Mouse (Mus musculus) brain, embryonic 14.5 days (tissue): ENCODE results near the gene Serpinb1a. TPM values are rescaled to one million over a fixed set of nuclear protein-coding genes. Genes with fewer than 3 reads are reported as not detected.

Experiments used
- DNase-seq: peaks from one replicate; pipeline ENCODE4 v3.0.0-alpha.2; 2011; ENCODE audit warnings: low read depth
- CTCF ChIP-seq: fragments of 200-500 bp; IDR thresholded peaks from 2 replicates; pipeline ENCODE4 v1.5.1; 2012; ENCODE audit warnings: inconsistent platforms, mild to moderate bottlenecking, moderate library complexity, borderline replicate concordance; ENCODE audit not compliant: insufficient read depth, insufficient read length; ENCODE audit errors: extremely low read depth
- POLR2A ChIP-seq: fragments of 200-500 bp; IDR thresholded peaks from 2 replicates; pipeline ENCODE4 v1.6.1; 2012; ENCODE audit warnings: mild to moderate bottlenecking, inconsistent platforms, borderline replicate concordance; ENCODE audit not compliant: poor library complexity, insufficient read depth, insufficient read length, severe bottlenecking; ENCODE audit errors: extremely low read depth
- polyA plus RNA-seq: library from polyadenylated mRNA; depleted of rRNA; stranded (reverse); fragments of >200 nt; gene quantifications from 2 replicates; pipeline ENCODE4 v1.2.3, GENCODE M21; 2012

The Serpinb1a gene
- polyA plus RNA-seq, 1 experiment, result 1.4 TPM

DNA sequence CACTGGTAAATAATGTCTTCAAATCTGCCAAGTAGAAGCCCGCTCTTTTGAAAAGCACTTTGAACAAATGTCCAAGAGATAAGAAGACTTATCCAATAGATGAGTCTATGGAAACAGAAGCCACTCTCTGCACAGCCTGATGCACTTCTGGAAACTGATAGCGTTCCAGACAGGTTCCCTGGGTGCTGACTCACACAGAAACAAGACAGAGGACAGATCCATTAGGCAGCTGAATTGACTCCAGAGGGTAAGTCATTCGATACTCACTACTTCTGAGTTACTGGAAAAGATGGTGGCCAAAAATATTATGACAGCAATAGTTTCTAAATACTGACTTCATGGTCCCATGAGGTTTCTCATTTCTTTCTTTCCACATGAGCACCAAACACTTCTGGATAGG, 9.8 kb upstream of the Serpinb1a start:
- TF ChIP-seq POLR2A, result no peak
- TF ChIP-seq CTCF, result no peak
- no peak for DNase-seq

DNA sequence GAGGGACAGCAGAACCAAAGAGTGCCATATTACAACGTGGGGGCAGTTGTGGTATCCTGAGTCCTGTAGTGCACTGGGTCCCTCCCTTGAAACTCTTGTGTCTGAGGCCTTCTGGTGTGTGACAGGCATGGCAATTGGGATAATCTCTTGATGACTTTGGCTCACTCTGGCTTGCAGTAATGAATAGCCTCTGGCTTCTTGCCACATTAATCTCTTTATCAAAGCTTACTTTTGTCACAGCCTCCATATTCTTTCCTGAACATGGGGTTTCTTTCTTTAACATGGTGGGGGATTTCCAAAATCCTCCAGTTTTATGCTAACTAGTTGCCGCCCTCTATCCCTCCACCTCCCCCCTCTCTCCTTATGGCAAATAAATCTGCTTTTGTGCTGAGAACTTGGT, 2.1 kb upstream of the Serpinb1a start:
- TF ChIP-seq CTCF (no peak), POLR2A (no peak)

DNA sequence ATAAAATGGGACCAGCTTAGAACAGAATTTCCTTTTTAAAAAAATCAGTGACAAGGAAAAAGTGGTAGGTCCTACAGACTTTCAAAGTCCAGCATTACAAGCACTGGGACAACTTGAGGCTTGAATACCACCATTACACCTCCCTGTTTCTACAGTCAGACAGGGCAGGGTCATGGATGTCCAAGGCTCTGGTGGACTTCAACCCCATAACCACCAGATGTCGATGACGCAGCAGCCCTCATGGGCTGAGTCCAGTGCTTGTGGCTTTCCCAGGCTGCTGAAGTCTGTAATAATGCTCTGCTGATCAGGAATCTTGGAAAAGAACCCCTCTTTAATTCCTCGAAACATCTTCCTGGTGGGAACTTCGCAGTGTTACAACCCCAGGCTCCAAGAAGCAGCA, 1.6 kb upstream of the Serpinb1a start:
- no peak for DNase-seq
- TF ChIP-seq CTCF (no peak), POLR2A (no peak)

More for the DNA sequence above, 2.1 kb upstream of the Serpinb1a start:
- DNase-seq, result peak; percentile 80

DNA sequence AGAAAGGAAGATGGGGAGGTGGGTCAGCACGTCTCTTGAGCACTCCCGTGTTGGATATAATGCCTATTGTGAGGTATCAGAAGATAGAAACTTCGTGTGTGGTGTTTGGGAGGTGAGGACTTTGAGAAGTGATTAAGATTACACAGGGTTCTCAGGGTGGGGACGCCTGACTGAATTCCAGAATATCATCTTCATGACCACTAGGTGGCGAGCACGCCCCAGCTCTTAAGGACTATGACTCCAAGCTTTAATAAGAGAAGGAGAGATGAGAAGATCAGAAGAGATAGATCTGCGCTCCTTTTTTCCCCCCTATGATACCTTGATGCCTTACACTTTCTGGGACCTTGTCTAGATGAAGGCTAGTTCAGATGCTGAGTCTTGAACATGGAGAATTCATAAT, 982 bp upstream of the Serpinb1a start:
- TF ChIP-seq CTCF (peak; percentile 77; the same call in 1 of the 2 replicates), POLR2A (no peak)
- DNase-seq, result peak; percentile 75

DNA sequence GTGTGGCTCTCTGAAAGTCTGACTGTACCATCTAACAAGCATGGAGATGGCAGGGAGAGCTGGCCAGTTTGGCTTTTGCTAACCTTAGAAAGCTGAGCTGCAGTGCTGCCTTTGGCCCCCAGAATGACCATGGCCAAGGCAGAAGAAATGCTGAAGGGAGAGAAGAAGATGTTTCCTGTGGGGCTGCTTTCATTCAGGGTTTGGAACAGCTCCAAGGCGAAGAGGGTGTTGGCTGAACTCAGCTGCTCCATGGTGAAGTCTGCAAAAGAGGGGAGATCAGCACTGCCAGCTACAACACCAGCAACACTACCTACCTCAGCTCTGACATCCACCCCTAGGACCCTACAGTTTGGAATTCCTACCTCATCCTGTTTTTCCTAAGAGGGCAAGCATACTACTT, 829 bp downstream of the Serpinb1a start:
- TF ChIP-seq POLR2A (no peak), CTCF (no peak)
- no peak for DNase-seq

DNA sequence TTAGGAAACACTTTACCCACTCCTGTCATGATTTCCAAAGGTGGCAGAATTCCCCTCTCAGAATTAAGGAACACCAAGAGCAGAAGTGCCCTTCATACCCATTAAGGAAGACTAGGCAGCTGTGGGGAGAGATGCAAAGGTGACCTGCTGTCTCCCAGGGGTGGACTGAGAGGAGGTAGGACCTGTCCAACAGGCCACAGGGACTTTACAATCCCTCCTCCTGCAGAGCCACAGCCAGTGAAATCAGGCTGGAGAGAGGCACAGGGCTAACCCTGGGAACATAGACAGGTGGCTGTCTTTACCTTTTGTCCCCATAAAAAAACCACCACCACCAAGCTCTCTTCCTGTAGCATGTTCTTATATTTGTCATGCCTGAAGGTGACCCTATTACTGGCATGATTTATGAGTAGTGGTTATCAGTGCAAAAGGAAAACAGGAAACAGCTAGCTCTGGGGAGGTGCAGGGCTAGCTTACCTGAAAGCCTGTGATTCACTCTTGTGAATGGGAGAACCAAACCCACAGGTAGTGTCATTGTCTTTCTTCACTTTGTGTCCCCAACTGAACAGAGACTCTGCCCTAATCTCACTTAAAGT, 1.4 kb downstream of the Serpinb1a start:
- no peak for DNase-seq
- no peak for TF ChIP-seq CTCF
- no peak for TF ChIP-seq POLR2A

DNA sequence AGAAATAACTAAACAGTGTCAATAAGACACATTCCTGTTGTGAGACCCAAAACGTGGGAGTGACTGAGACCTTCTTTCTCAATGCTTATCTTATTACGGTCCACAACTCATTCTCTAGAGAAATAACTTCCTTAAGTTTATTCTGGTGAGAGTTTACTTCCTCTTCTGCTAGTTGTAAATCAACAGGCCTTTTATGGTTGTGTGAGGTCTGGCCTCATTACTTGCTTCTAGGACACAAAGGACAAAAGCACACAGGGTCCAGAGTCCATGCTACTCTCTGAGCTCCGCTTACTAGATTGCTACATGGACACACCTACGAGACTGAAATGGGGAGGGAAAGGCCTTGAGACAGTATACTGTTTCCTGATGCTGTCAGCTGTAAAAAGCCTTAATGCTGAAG, 1.9 kb downstream of the Serpinb1a start:
- no peak for DNase-seq
- TF ChIP-seq CTCF, result no peak
- TF ChIP-seq POLR2A, result no peak

DNA sequence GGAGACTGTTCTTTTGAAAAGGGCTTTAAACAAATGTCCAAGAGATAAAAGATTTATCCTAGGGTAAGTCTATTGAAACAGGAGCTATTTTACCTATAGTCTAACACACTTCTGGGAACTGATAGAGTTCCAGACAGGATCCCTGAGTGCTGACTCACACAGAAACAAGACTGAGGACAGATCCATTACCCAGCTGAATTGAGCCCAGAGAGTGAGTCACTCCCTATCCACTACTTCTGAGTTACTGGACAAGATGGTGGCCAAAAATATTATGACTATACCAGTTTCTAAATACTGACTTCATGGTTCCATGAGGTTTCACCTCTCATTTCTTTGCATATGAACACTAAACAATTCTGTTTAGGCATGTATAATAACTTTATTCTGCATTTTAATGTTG, 4.8 kb downstream of the Serpinb1a start:
- no peak for TF ChIP-seq POLR2A
- TF ChIP-seq CTCF, result no peak
- no peak for DNase-seq

DNA sequence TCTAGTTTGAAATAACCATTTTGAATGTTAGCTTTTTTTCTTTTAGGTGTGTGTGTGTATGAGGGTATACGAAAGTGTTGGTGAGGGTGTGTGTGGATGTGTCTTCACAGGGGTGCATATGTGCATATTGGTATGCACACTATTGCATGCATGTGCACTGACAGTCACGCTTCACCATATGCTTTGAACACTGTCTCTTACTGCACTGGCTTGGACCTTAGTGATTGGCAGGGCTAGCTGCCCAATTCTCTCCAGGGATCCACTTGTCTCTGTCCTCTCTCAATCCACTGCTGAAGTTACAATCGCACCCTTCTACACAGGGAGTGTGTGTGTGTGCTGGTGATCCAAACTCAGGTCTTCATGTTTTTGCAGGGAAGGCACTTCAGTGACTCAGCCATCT, 9.6 kb downstream of the Serpinb1a start:
- no peak for DNase-seq
- no peak for TF ChIP-seq CTCF
- TF ChIP-seq POLR2A, result no peak

DNA sequence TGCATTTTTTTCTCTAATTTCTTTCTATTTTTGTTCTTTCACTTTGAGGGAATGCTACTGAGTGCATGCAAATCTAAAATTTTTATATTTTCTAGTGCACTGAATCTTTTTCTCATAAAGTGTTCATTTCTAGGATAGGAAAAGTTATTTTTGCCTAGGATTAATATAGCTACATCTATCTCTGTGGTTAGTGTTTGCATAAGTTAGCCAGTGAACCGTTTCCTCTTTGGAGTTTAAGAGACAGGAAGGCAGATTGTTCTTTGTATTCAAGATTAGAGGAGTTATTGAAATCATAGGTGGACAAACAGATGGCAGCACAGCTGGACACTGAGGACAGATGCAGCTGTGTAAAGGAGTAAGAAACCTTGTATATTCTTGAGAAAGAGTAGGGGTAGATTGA, 11.7 kb downstream of the Serpinb1a start:
- TF ChIP-seq POLR2A (no peak), CTCF (no peak)
- DNase-seq, result no peak

DNA sequence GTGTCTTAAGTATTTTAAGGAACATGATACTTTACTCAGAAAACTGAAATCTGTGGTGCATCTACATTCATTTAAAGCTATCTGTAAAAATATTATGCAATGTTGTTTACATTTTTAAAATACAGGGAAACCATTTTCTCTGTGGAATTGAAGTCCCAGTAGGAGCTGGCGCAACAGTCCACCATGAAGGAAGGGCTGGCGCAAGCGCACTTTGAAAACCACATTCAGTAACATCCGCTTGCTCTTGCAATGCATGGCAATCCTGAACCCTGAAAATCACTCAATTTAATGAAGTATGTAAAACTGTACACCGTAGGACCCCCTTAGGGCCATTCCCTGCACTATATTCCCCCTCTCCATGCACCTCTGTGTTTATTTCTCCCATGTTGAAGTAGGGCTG, 16.5 kb downstream of the Serpinb1a start:
- no peak for DNase-seq
- TF ChIP-seq POLR2A (no peak), CTCF (no peak)

DNA sequence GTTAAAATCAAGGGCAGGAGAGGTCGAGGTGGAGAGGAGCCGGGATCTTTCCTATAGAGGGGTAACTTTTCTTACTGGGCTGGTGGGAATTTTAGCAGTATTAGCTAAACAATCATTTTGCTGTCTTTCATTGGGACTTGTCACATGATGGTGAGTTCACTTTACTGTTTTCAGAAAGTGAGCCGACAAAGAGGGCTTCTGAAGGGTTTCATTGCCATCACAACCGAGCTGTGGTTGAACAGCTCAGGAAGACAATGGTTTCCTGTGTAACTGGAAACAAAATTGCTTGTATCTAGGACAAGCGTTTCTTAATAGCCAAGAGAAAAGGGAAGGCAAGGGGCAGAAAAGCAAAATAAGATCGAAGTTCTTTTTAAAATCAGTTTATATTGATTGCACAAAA, 17.7 kb downstream of the Serpinb1a start:
- no peak for DNase-seq
- TF ChIP-seq POLR2A (no peak), CTCF (no peak)
